Mouse (Mus musculus): Measurements from ENCODE around the gene Snx9. TPM values are rescaled to one million over a fixed set of nuclear protein-coding genes. Genes with fewer than 3 reads are reported as not detected.
A peak's percentile ranks its signal among the peaks of the same experiment; 100 is the strongest.

The Snx9 gene
- 28.8 and 29.6 TPM in 2 replicates for polyA plus RNA-seq (2014; fragmentation: Nextera tagmentation; extraction: Ambion mirVana)

DNA sequence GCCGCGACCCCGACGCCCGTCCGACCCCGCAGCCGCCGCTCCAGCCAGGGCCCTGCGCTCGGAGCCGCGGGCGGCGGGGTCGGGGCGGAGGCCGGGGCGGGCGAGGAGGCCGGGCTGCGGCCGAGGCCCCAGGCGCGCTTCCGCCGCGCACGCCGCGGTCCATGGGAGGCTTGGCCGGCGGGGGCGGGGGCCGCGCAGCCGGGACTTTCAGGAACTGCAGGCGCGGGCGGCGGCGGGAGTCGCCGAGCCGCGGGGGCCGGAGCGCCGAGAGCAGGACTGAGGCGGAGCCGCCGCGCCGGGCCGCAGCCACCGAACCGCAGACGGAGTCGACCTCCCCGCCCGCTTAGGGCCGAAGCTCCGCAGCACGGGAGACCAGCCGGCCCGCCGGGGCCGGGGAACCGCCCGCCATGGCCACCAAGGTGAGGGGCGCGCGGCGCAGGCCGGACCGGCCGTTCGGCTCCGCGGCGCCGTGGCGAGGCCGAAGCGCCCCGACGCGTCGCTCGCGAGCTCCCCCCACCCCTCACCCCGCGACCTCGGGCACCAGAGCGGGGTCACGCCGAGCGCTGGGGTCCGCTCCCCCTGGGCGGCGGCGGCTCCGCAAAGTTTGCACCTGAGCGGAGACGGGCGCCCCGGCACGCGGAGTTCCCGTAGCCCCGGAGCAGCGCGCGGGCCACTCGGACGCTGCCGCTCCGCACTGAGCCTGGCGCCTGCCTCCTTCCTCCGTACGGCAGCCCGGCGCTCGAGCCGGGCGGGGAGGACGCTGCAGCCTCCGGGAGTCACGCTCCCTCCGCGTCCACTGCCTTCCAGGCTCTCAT, at the start of gene Snx9:
Gene Snx9, plus strand, starts transcription at position 202 of the 815 bp plus-strand sequence.
- Histone ChIP-seq H3K9me3 (ENCODE audit: control insufficient read depth, low read length) (0 out of 2 replicates have a peak, but pooled peaks cover 5% of the 10 kb centered on the region), H3K27ac (replicated peaks in 1 of 2; ENCODE audit: control insufficient read depth in 1 of 2, insufficient read depth in 1 of 2, low read depth in 2 of 2, low read length in 2 of 2) (peak within 1 kb of the TSS; percentile 92 to 99), H3K4me1 (ENCODE audit: control insufficient read depth in 2 of 2, insufficient read depth in 2 of 2, low read length in 2 of 2) (peaks cover 10 to 26% of the 10 kb centered on the region in 2 experiments), H3K36me3 (ENCODE audit: control insufficient read depth, insufficient read depth, low read length) (no peaks in the 10 kb centered on the region), H3K4me3 (ENCODE audit: control insufficient read depth in 1 of 2, insufficient read depth in 1 of 2, low read depth in 1 of 2, low read length in 2 of 2) (peak within 1 kb of the TSS; percentile 90 to 99), H3K27me3 (ENCODE audit: control insufficient read depth, insufficient read depth, low read length) (no peaks in the 10 kb centered on the region), H3K4me2 (ENCODE audit: low read length) (peak within 1 kb of the TSS; percentile 77), H3K9ac (ENCODE audit: low read length) (peak within 1 kb of the TSS; percentile 98)
- ATAC-seq (ENCODE audit: insufficient number of reproducible peaks, insufficient read depth, low FRiP score, low read depth), result peak; percentile 84
- WGBS, result under 1% methylated on average over 128 of the region's 131 CpGs

DNA sequence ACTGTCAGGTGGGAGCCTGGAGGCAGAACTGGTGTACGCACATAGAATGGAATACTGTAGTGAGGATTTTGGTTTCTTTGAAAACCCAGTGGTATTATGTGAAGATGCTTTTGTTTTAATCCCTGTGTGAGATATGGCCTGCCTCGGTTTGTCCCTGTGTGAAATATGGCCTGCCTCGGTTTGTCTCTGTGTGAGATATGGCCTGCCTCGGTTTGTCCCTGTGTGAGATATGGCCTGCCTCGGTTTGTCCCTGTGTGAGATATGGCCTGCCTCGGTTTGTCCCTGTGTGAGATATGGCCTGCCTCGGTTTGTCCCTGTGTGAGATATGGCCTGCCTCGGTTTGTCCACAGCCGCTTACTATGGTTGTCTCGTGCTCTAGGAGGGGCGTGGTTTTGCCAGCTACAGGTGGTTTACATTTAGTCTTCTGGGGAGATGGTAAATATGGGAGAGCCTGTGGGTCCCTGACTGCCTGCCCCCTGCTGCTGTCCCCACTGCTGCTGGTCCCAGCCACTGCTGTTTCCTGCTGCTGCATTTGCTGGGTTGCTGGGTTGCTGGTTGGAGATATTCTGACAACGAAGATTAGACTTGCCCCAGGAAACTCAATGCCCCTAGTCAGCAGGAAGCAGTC, 48.9 kb upstream of the Snx9 start:
- no peak overlapping the region for H3K27ac ChIP-seq (replicated peaks in 1 of 2; ENCODE audit: control insufficient read depth in 1 of 2, insufficient read depth in 1 of 2, low read depth in 2 of 2, low read length in 2 of 2)
- 87% methylated on average over 12 of the region's 12 CpGs for WGBS
- ATAC-seq (ENCODE audit: insufficient number of reproducible peaks, insufficient read depth, low FRiP score, low read depth), result no peak

DNA sequence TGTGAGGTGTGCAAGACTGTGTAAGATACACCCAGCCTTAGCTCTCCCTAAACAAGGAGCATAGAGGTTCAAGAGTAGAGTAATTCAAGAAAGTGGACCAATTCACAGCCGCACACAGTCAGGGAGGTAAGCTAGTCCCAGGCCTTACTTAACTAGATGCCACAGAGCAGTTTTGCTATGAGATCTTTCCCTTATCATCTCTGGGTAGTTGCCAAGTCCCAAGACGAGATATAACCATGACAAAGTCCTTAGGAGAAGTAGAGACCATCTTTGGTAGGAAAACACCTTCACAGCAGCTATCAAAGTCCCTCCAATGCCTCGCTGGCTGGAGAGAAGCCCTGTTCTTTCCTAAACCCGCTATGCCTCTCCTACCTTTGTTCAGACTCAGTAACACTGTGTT, 47.5 kb upstream of the Snx9 start:
- no peaks in the 10 kb centered on the region for H3K27me3 ChIP-seq (ENCODE audit: control insufficient read depth, insufficient read depth, low read length)
- H3K4me3 ChIP-seq (ENCODE audit: control insufficient read depth in 1 of 2, insufficient read depth in 1 of 2, low read depth in 1 of 2, low read length in 2 of 2), result no peak overlapping the region
- no peak overlapping the region for H3K4me2 ChIP-seq (ENCODE audit: low read length)
- H3K4me1 ChIP-seq (ENCODE audit: control insufficient read depth in 2 of 2, insufficient read depth in 2 of 2, low read length in 2 of 2), result peaks cover 18 to 24% of the 10 kb centered on the region in 2 experiments
- H3K9ac ChIP-seq (ENCODE audit: low read length), result no peak overlapping the region
- H3K27ac ChIP-seq (replicated peaks in 1 of 2; ENCODE audit: control insufficient read depth in 1 of 2, insufficient read depth in 1 of 2, low read depth in 2 of 2, low read length in 2 of 2), result no peak overlapping the region
- H3K9me3 ChIP-seq (ENCODE audit: control insufficient read depth, low read length), result no peaks in the 10 kb centered on the region
- H3K36me3 ChIP-seq (ENCODE audit: control insufficient read depth, insufficient read depth, low read length), result no peaks in the 10 kb centered on the region
- no peak for ATAC-seq (ENCODE audit: insufficient number of reproducible peaks, insufficient read depth, low FRiP score, low read depth)
- WGBS, result 63% methylated on average over 4 of the region's 4 CpGs

More for the DNA sequence above, 48.9 kb upstream of the Snx9 start:
- H3K4me1 ChIP-seq (ENCODE audit: control insufficient read depth in 2 of 2, insufficient read depth in 2 of 2, low read length in 2 of 2), result peaks cover 7 to 11% of the 10 kb centered on the region in 2 experiments
- H3K27me3 ChIP-seq (ENCODE audit: control insufficient read depth, insufficient read depth, low read length), result no peaks in the 10 kb centered on the region
- H3K9ac ChIP-seq (ENCODE audit: low read length), result no peak overlapping the region
- H3K4me3 ChIP-seq (ENCODE audit: control insufficient read depth in 1 of 2, insufficient read depth in 1 of 2, low read depth in 1 of 2, low read length in 2 of 2), result no peak overlapping the region
- no peak overlapping the region for H3K4me2 ChIP-seq (ENCODE audit: low read length)
- H3K9me3 ChIP-seq (ENCODE audit: control insufficient read depth, low read length), result peaks cover 6% of the 10 kb centered on the region
- H3K36me3 ChIP-seq (ENCODE audit: control insufficient read depth, insufficient read depth, low read length), result no peaks in the 10 kb centered on the region

DNA sequence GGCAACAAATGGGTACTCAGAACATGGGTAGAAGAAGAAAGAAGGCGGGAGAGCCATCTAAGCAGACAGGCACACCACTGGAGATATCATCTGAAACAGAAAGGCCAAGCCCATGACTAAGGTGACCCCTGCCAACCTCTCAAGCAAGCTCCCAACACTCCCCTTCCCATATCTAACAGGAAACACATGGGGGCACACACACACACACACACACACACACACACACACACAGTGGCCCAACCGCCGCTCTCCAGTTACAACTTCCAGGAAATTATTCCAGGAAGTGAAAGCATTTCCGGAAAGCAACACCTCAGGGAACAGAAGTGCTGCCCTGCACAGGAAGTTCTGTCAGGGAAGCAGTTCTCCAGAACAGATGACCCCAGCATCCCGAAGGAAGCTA, 46.9 kb upstream of the Snx9 start:
- Histone ChIP-seq H3K4me1 (ENCODE audit: control insufficient read depth in 2 of 2, insufficient read depth in 2 of 2, low read length in 2 of 2) (peaks cover 19 to 27% of the 10 kb centered on the region in 2 experiments), H3K9ac (ENCODE audit: low read length) (no peak overlapping the region), H3K4me3 (ENCODE audit: control insufficient read depth in 1 of 2, insufficient read depth in 1 of 2, low read depth in 1 of 2, low read length in 2 of 2) (no peak overlapping the region), H3K27ac (replicated peaks in 1 of 2; ENCODE audit: control insufficient read depth in 1 of 2, insufficient read depth in 1 of 2, low read depth in 2 of 2, low read length in 2 of 2) (peak overlapping the region in 1 of 2 experiments; percentile 7; a peak in 1 of 4 replicates), H3K9me3 (ENCODE audit: control insufficient read depth, low read length) (no peaks in the 10 kb centered on the region), H3K36me3 (ENCODE audit: control insufficient read depth, insufficient read depth, low read length) (no peaks in the 10 kb centered on the region), H3K27me3 (ENCODE audit: control insufficient read depth, insufficient read depth, low read length) (no peaks in the 10 kb centered on the region), H3K4me2 (ENCODE audit: low read length) (no peak overlapping the region)
- ATAC-seq (ENCODE audit: insufficient number of reproducible peaks, insufficient read depth, low FRiP score, low read depth), result no peak
- 65% methylated on average over 5 of the region's 5 CpGs for WGBS

DNA sequence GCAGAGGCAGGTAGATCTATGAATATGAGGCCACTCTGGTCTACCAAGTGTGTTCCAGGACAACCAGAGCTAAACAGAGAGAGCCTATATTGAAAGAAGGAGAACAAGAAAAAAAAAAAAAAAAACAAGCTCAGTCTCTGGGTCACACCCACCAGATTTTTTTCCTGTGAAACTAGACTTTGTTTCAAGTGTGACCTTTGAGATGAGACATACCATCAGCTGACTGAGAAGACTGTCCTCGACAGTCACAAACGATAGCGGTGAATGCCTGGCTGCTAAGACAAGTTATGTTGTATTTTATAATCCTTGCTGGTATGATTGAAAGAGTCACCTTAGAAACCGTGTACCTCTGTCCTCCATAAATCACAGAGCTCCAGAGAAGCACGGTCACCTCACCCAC, 45.8 kb upstream of the Snx9 start:
- ATAC-seq (ENCODE audit: insufficient number of reproducible peaks, insufficient read depth, low FRiP score, low read depth), result no peak
- no peaks in the 10 kb centered on the region for H3K9me3 ChIP-seq (ENCODE audit: control insufficient read depth, low read length)
- no peaks in the 10 kb centered on the region for H3K36me3 ChIP-seq (ENCODE audit: control insufficient read depth, insufficient read depth, low read length)
- WGBS, result 72% methylated on average over 5 of the region's 5 CpGs
- no peak overlapping the region for H3K9ac ChIP-seq (ENCODE audit: low read length)
- no peaks in the 10 kb centered on the region for H3K27me3 ChIP-seq (ENCODE audit: control insufficient read depth, insufficient read depth, low read length)
- no peak overlapping the region for H3K4me3 ChIP-seq (ENCODE audit: control insufficient read depth in 1 of 2, insufficient read depth in 1 of 2, low read depth in 1 of 2, low read length in 2 of 2)
- peaks cover 22 to 27% of the 10 kb centered on the region in 2 experiments for H3K4me1 ChIP-seq (ENCODE audit: control insufficient read depth in 2 of 2, insufficient read depth in 2 of 2, low read length in 2 of 2)
- no peak overlapping the region for H3K27ac ChIP-seq (replicated peaks in 1 of 2; ENCODE audit: control insufficient read depth in 1 of 2, insufficient read depth in 1 of 2, low read depth in 2 of 2, low read length in 2 of 2)
- no peak overlapping the region for H3K4me2 ChIP-seq (ENCODE audit: low read length)

DNA sequence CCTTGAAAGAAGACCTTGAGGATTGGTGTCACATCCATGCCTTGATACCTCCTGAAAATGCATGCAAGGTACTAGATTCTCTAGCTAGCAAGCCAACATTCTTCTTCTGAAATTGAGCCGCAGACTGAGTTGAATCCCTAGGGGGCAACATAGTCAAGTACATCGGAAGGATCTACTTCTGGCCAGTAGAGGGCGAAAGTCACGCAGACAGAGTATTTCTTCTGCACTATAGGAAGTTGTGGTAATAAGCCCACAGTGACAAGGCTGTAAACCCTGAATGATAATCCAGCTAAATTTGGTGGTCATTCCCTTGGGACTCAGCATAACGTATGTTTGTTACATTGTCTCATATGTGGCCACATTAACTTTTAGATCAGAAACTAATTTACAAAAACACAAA, 45.3 kb upstream of the Snx9 start:
- Histone ChIP-seq H3K4me1 (ENCODE audit: control insufficient read depth in 2 of 2, insufficient read depth in 2 of 2, low read length in 2 of 2) (peaks cover 22 to 27% of the 10 kb centered on the region in 2 experiments), H3K4me3 (ENCODE audit: control insufficient read depth in 1 of 2, insufficient read depth in 1 of 2, low read depth in 1 of 2, low read length in 2 of 2) (no peak overlapping the region), H3K9ac (ENCODE audit: low read length) (no peak overlapping the region), H3K9me3 (ENCODE audit: control insufficient read depth, low read length) (no peaks in the 10 kb centered on the region), H3K27me3 (ENCODE audit: control insufficient read depth, insufficient read depth, low read length) (no peaks in the 10 kb centered on the region), H3K36me3 (ENCODE audit: control insufficient read depth, insufficient read depth, low read length) (no peaks in the 10 kb centered on the region), H3K4me2 (ENCODE audit: low read length) (no peak overlapping the region), H3K27ac (replicated peaks in 1 of 2; ENCODE audit: control insufficient read depth in 1 of 2, insufficient read depth in 1 of 2, low read depth in 2 of 2, low read length in 2 of 2) (no peak overlapping the region)
- WGBS, result under 1% methylated on average over 5 of the region's 5 CpGs
- ATAC-seq (ENCODE audit: insufficient number of reproducible peaks, insufficient read depth, low FRiP score, low read depth), result no peak

DNA sequence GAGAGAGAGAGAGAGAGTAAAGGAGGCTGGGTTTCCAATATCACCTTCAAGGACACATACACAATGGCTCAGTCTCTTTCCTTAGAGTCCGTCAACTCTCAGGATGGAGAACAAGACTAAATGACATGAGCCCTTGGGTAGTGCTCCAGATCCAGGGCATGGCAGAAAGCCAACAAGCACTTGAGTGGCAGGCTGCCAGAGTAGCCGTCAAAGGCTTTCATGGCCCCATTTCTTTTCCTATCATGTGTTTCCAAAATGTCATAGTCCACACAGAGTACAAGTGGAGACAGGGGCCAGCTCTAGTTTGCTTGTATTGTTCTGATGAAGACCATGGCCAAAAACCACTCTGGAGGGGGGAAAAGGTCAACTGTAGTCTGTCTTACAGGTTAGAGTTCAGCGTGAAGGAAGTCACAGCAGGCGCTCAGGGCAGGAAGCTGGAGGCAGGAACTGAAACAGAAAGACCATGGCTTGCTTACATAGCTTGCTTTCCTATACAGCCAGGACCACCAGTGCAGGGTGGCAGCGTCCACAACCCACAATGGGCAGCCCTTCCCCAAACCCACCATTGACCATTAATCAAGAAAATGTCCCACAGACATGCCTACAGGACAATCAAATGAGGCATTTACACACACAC, 43.9 kb upstream of the Snx9 start:
- Histone ChIP-seq H3K4me1 (ENCODE audit: control insufficient read depth in 2 of 2, insufficient read depth in 2 of 2, low read length in 2 of 2) (peaks cover 22 to 33% of the 10 kb centered on the region in 2 experiments), H3K4me2 (ENCODE audit: low read length) (no peak overlapping the region)

More for the DNA sequence above, 43.9 kb upstream of the Snx9 start:
- ATAC-seq (ENCODE audit: insufficient number of reproducible peaks, insufficient read depth, low FRiP score, low read depth), result peak; percentile 42; the same call in 1 of the 2 replicates
- 42% methylated on average over 5 of the region's 5 CpGs for WGBS
- Histone ChIP-seq H3K4me3 (ENCODE audit: control insufficient read depth in 1 of 2, insufficient read depth in 1 of 2, low read depth in 1 of 2, low read length in 2 of 2) (no peak overlapping the region), H3K27me3 (ENCODE audit: control insufficient read depth, insufficient read depth, low read length) (no peaks in the 10 kb centered on the region), H3K9ac (ENCODE audit: low read length) (no peak overlapping the region), H3K27ac (replicated peaks in 1 of 2; ENCODE audit: control insufficient read depth in 1 of 2, insufficient read depth in 1 of 2, low read depth in 2 of 2, low read length in 2 of 2) (peak overlapping the region in 1 of 2 experiments; percentile 38; a peak in 2 of 4 replicates), H3K36me3 (ENCODE audit: control insufficient read depth, insufficient read depth, low read length) (no peaks in the 10 kb centered on the region), H3K9me3 (ENCODE audit: control insufficient read depth, low read length) (no peaks in the 10 kb centered on the region)

All from heart, embryonic 14.5 days (tissue).